Mouse (Mus musculus) heart, embryonic 11.5 days (tissue): ENCODE measurements around the gene Scrn1. TPM values are rescaled to one million over a fixed set of nuclear protein-coding genes. Genes with fewer than 3 reads are reported as not detected.

Experiments used
- ATAC-seq: fragments of 200-750 bp; cut with Nextera tagmentation; replicated peaks from 2 replicates; pipeline ENCODE4 v1.8.0; 2017; ENCODE audit warnings: moderate library complexity; ENCODE audit not compliant: insufficient number of reproducible peaks, low FRiP score, low TSS enrichment
- H3K27ac ChIP-seq: fragments of 300-500 bp; sonication (generic); 2 replicates; pipeline ENCODE4 v1.5.1; 2014; ENCODE audit warnings: mild to moderate bottlenecking, low read depth, low read length
- H3K27me3 ChIP-seq: fragments of 300-500 bp; sonication (generic); 2 replicates; pipeline ENCODE4 v1.6.1; 2014; ENCODE audit warnings: mild to moderate bottlenecking, low read length, mixed read lengths; ENCODE audit not compliant: control insufficient read depth, insufficient read depth
- H3K36me3 ChIP-seq: fragments of 300-500 bp; sonication (generic); 2 replicates; pipeline ENCODE4 v1.6.1; 2014; ENCODE audit warnings: mild to moderate bottlenecking, low read length, moderate library complexity, mixed read lengths; ENCODE audit not compliant: control insufficient read depth, insufficient read depth
- H3K4me1 ChIP-seq: fragments of 300-500 bp; sonication (generic); 2 replicates; pipeline ENCODE4 v1.6.1; 2014; ENCODE audit warnings: low read length; ENCODE audit not compliant: control insufficient read depth, insufficient read depth
- H3K4me2 ChIP-seq: fragments of 300-500 bp; sonication (generic); 2 replicates; pipeline ENCODE4 v1.6.1; 2014; ENCODE audit warnings: mild to moderate bottlenecking, moderate library complexity
- H3K4me3 ChIP-seq: fragments of 300-500 bp; sonication (generic); 2 replicates; pipeline ENCODE4 v1.5.1; 2014; ENCODE audit warnings: low read depth, low read length
- H3K9ac ChIP-seq: fragments of 300-500 bp; sonication (generic); 2 replicates; pipeline ENCODE4 v1.6.1; 2014; ENCODE audit warnings: mild to moderate bottlenecking, low read depth, low read length, moderate library complexity
- H3K9me3 ChIP-seq: fragments of 300-500 bp; sonication (generic); replicated peaks from 2 replicates; pipeline ENCODE4 v1.6.1; 2016; ENCODE audit warnings: low read length; ENCODE audit not compliant: control insufficient read depth
- WGBS: fragments of 180-500 bp; shearing (Covaris S2); extraction: QIAGEN DNeasy Blood & Tissue Kit; methylation state at CpG from one replicate; pipeline ENCODE4 v1.1.7; 2014; ENCODE audit not compliant: insufficient replicate concordance; 5-methylcytosine and 5-hydroxymethylcytosine counted together
- polyA plus RNA-seq: library from polyadenylated mRNA; unstranded; fragments of >200 nt; fragmentation: Nextera tagmentation; extraction: Ambion mirVana; gene quantifications from 2 replicates; pipeline ENCODE4 v1.2.1, GENCODE M21; 2014

Gene Scrn1
- polyA plus RNA-seq, 1 experiment from 2014 or later: 15.5 TPM

GRCm38 (mm10) chr6:54507002-54507401, 59.3 kb downstream of the Scrn1 start:
- H3K9ac ChIP-seq: no peak overlapping the region
- 32% methylated on average over 8 of the region's 8 CpGs for WGBS
- ATAC-seq: no peak
- no peak overlapping the region for H3K4me2 ChIP-seq
- H3K4me1 ChIP-seq: peaks cover 21% of the 10 kb centered on the region
- no peak overlapping the region for H3K27ac ChIP-seq
- no peaks in the 10 kb centered on the region for H3K36me3 ChIP-seq
- no peak overlapping the region for H3K4me3 ChIP-seq
- H3K9me3 ChIP-seq: no peaks in the 10 kb centered on the region
- H3K27me3 ChIP-seq: 0 out of 2 replicates have a peak, but pooled peaks cover 2% of the 10 kb centered on the region

GRCm38 (mm10) chr6:54506318-54506717, 60.0 kb downstream of the Scrn1 start:
- 57% methylated on average over 11 of the region's 11 CpGs for WGBS
- peaks cover 21% of the 10 kb centered on the region for H3K4me1 ChIP-seq
- no peak overlapping the region for H3K4me3 ChIP-seq
- H3K9me3 ChIP-seq: no peaks in the 10 kb centered on the region
- H3K27ac ChIP-seq: no peak overlapping the region
- H3K27me3 ChIP-seq: 0 out of 2 replicates have a peak, but pooled peaks cover 2% of the 10 kb centered on the region
- no peaks in the 10 kb centered on the region for H3K36me3 ChIP-seq
- H3K9ac ChIP-seq: no peak overlapping the region
- no peak for ATAC-seq
- H3K4me2 ChIP-seq: no peak overlapping the region

GRCm38 (mm10) chr6:54502661-54503115, 63.6 kb downstream of the Scrn1 start:
- H3K9ac ChIP-seq: no peak overlapping the region
- no peaks in the 10 kb centered on the region for H3K27me3 ChIP-seq
- 64% methylated on average over 6 of the region's 6 CpGs for WGBS
- H3K36me3 ChIP-seq: no peaks in the 10 kb centered on the region
- no peak overlapping the region for H3K4me3 ChIP-seq
- H3K4me2 ChIP-seq: no peak overlapping the region
- H3K9me3 ChIP-seq: no peaks in the 10 kb centered on the region
- no peak overlapping the region for H3K27ac ChIP-seq
- no peak for ATAC-seq
- H3K4me1 ChIP-seq: peaks cover 11% of the 10 kb centered on the region

- Histone ChIP-seq H3K36me3 (no peaks in the 10 kb centered on the region), H3K4me3 (no peak overlapping the region), H3K4me1 (no peaks in the 10 kb centered on the region), H3K27ac (no peak overlapping the region), H3K27me3 (no peaks in the 10 kb centered on the region), H3K9me3 (no peaks in the 10 kb centered on the region), H3K4me2 (no peak overlapping the region), H3K9ac (no peak overlapping the region)
- 78% methylated on average over 7 of the region's 7 CpGs for whole genome bisulfite sequencing
- ATAC-seq: no peak
These were observed 70.1 kb downstream of the Scrn1 start for GRCm38 (mm10) chr6:54496214-54496613.

- Histone ChIP-seq H3K27me3 (no peaks in the 10 kb centered on the region), H3K36me3 (no peaks in the 10 kb centered on the region), H3K9me3 (no peaks in the 10 kb centered on the region), H3K4me3 (no peak overlapping the region), H3K27ac (no peak overlapping the region), H3K9ac (no peak overlapping the region), H3K4me1 (no peaks in the 10 kb centered on the region), H3K4me2 (no peak overlapping the region)
- whole genome bisulfite sequencing: 79% methylated on average over 11 of the region's 11 CpGs
- no peak for ATAC-seq
These were observed 71.5 kb downstream of the Scrn1 start for GRCm38 (mm10) chr6:54494612-54495398.

- no peaks in the 10 kb centered on the region for H3K36me3 ChIP-seq
- H3K4me3 ChIP-seq: no peak overlapping the region
- no peak for ATAC-seq
- H3K4me2 ChIP-seq: no peak overlapping the region
- no peak overlapping the region for H3K27ac ChIP-seq
- H3K27me3 ChIP-seq: no peaks in the 10 kb centered on the region
- H3K4me1 ChIP-seq: no peaks in the 10 kb centered on the region
- H3K9ac ChIP-seq: no peak overlapping the region
- no peaks in the 10 kb centered on the region for H3K9me3 ChIP-seq
These were observed 72.2 kb downstream of the Scrn1 start for GRCm38 (mm10) chr6:54494097-54494496.

- Histone ChIP-seq H3K4me3 (no peak overlapping the region), H3K36me3 (no peaks in the 10 kb centered on the region), H3K27ac (no peak overlapping the region), H3K4me1 (no peaks in the 10 kb centered on the region), H3K9ac (no peak overlapping the region), H3K27me3 (peaks cover 6% of the 10 kb centered on the region; the same call in 1 of the 2 replicates), H3K9me3 (no peaks in the 10 kb centered on the region), H3K4me2 (no peak overlapping the region)
- no peak for ATAC-seq
- WGBS: 58% methylated on average over 7 of the region's 7 CpGs
These were observed 75.2 kb downstream of the Scrn1 start for GRCm38 (mm10) chr6:54491074-54491473.

GRCm38 (mm10) chr6:54485973-54486569, 80.2 kb downstream of the Scrn1 start:
- Histone ChIP-seq H3K27ac (no peak overlapping the region), H3K4me3 (peak overlapping the region; percentile 37; the same call in 1 of the 2 replicates), H3K27me3 (peaks cover 10% of the 10 kb centered on the region; the same call in 1 of the 2 replicates), H3K4me2 (peak overlapping the region; percentile 72), H3K9ac (peak overlapping the region; percentile 58; the same call in 1 of the 2 replicates), H3K4me1 (no peaks in the 10 kb centered on the region), H3K9me3 (no peaks in the 10 kb centered on the region), H3K36me3 (no peaks in the 10 kb centered on the region)
- no peak for ATAC-seq
- WGBS: 23% methylated on average over 6 of the region's 6 CpGs
